Mouse (Mus musculus) T-helper 1 cell (primary cell): Measurements from ENCODE around the gene Kif13a.

Source experiments
- in situ Hi-C: fragments of 300-600 bp; cut with MboI, MseI; formaldehyde crosslinking; loops from one replicate; pipeline ENCODE4 v1.15.1; 2025; ENCODE audit warnings: high pct_unique_total_duplicates

The Kif13a gene

GRCm38 (mm10) chr13:46929719-46930658, at the start of gene Kif13a:
Gene Kif13a, minus strand, starts transcription at chr13:46929867.
- in situ Hi-C loops: no loop called here

GRCm38 (mm10) chr13:46976532-46976931, 46.9 kb upstream of the Kif13a start:
- in situ Hi-C loops: no loop called here

- in situ Hi-C loops: no loop called here
Measured at GRCm38 (mm10) chr13:46975930-46976329, 46.3 kb upstream of the Kif13a start.

GRCm38 (mm10) chr13:46975031-46975551, 45.4 kb upstream of the Kif13a start:
- in situ Hi-C loops: no loop called here

GRCm38 (mm10) chr13:46970286-46970945, 40.7 kb upstream of the Kif13a start:
- in situ Hi-C loops: no loop called here

GRCm38 (mm10) chr13:46968626-46969025, 39.0 kb upstream of the Kif13a start:
- in situ Hi-C loops: no loop called here

GRCm38 (mm10) chr13:46967308-46967707, 37.6 kb upstream of the Kif13a start:
- in situ Hi-C loops: no loop called here

- in situ Hi-C loops: no loop called here
Measured at GRCm38 (mm10) chr13:46960878-46961474, 31.3 kb upstream of the Kif13a start.

- in situ Hi-C loops: no loop called here
Measured at GRCm38 (mm10) chr13:46959139-46959538, 29.5 kb upstream of the Kif13a start.

- in situ Hi-C loops: no loop called here
Measured at GRCm38 (mm10) chr13:46951212-46951611, 21.5 kb upstream of the Kif13a start.

- in situ Hi-C loops: no loop called here
Measured at GRCm38 (mm10) chr13:46949741-46950140, 20.1 kb upstream of the Kif13a start.

GRCm38 (mm10) chr13:46948027-46948426, 18.4 kb upstream of the Kif13a start:
- in situ Hi-C loops: no loop called here

GRCm38 (mm10) chr13:46946041-46946440, 16.4 kb upstream of the Kif13a start:
- in situ Hi-C loops: no loop called here

GRCm38 (mm10) chr13:46945256-46945655, 15.6 kb upstream of the Kif13a start:
- in situ Hi-C loops: no loop called here

- in situ Hi-C loops: no loop called here
Measured at GRCm38 (mm10) chr13:46943294-46943693, 13.6 kb upstream of the Kif13a start.

- in situ Hi-C loops: no loop called here
Measured at GRCm38 (mm10) chr13:46934116-46934515, 4.4 kb upstream of the Kif13a start.

GRCm38 (mm10) chr13:46932846-46933245, 3.2 kb upstream of the Kif13a start:
- in situ Hi-C loops: no loop called here

GRCm38 (mm10) chr13:46932049-46932448, 2.4 kb upstream of the Kif13a start:
- in situ Hi-C loops: no loop called here

GRCm38 (mm10) chr13:46930659-46931046, 986 bp upstream of the Kif13a start:
- in situ Hi-C loops: no loop called here

- in situ Hi-C loops: no loop called here
Measured at GRCm38 (mm10) chr13:46928961-46929691, 541 bp downstream of the Kif13a start.

GRCm38 (mm10) chr13:46928404-46928803, 1.3 kb downstream of the Kif13a start:
- in situ Hi-C loops: no loop called here
